Mouse (Mus musculus) hindbrain, embryonic 14.5 days (tissue): Measurements from ENCODE around the gene Gm14399. TPM values are rescaled to one million over a fixed set of nuclear protein-coding genes. Genes with fewer than 3 reads are reported as not detected.
A peak's percentile ranks its signal among the peaks of the same experiment; 100 is the strongest.
"Not testable (repeated sequence)": the region's sequence is repeated elsewhere in the genome, so short reads cannot be mapped to it uniquely, and the experiment has no call there.

Source experiments
- ATAC-seq: fragments of 200-750 bp; cut with Nextera tagmentation; 2 replicates; pipeline ENCODE4 v1.8.0; 2017; ENCODE audit warnings: moderate number of reproducible peaks, mild to moderate bottlenecking, moderate TSS enrichment, moderate library complexity; ENCODE audit not compliant: low FRiP score
- DNase-seq: peaks from one replicate; pipeline ENCODE4 v3.0.0-alpha.2; 2015; ENCODE audit warnings: low spot score
- H3K27ac ChIP-seq: fragments of 300-500 bp; sonication (generic); 2 replicates; pipeline ENCODE4 v1.5.1; 2014; ENCODE audit warnings: mild to moderate bottlenecking, moderate library complexity
- H3K27me3 ChIP-seq: fragments of 300-500 bp; sonication (generic); 2 replicates; pipeline ENCODE4 v1.6.1; 2014; ENCODE audit warnings: mild to moderate bottlenecking, low read length, mixed read lengths; ENCODE audit not compliant: control insufficient read depth, insufficient read depth
- H3K36me3 ChIP-seq: fragments of 300-500 bp; sonication (generic); replicated peaks from 2 replicates; pipeline ENCODE4 v1.6.1; 2014; ENCODE audit not compliant: control insufficient read depth, insufficient read depth
- H3K4me1 ChIP-seq: fragments of 300-500 bp; sonication (generic); replicated peaks from 2 replicates; pipeline ENCODE4 v1.6.1; 2014; ENCODE audit warnings: antibody characterized with exemption, low read length, mixed read lengths; ENCODE audit not compliant: control insufficient read depth, insufficient read depth
- H3K4me2 ChIP-seq: fragments of 300-500 bp; sonication (generic); replicated peaks from 2 replicates; pipeline ENCODE4 v1.6.1; 2014; ENCODE audit warnings: mild to moderate bottlenecking, moderate library complexity
- H3K4me3 ChIP-seq: fragments of 300-500 bp; sonication (generic); replicated peaks from 2 replicates; pipeline ENCODE4 v1.5.1; 2014; ENCODE audit warnings: mild to moderate bottlenecking, low read length
- H3K9ac ChIP-seq: fragments of 300-500 bp; sonication (generic); 2 replicates; pipeline ENCODE4 v1.6.1; 2014
- H3K9me3 ChIP-seq: fragments of 300-500 bp; sonication (generic); 2 replicates; pipeline ENCODE4 v1.6.1; 2016; ENCODE audit warnings: low read length; ENCODE audit not compliant: control insufficient read depth
- WGBS: fragments of 180-500 bp; shearing (Covaris S2); extraction: QIAGEN DNeasy Blood & Tissue Kit; methylation state at CpG from one replicate; pipeline ENCODE4 v1.1.7; 2014; 5-methylcytosine and 5-hydroxymethylcytosine counted together
- polyA plus RNA-seq: library from polyadenylated mRNA; unstranded; fragments of >200 nt; fragmentation: Nextera tagmentation; extraction: Ambion mirVana; gene quantifications from 2 replicates; pipeline ENCODE4 v1.2.1, GENCODE M21; 2014

The Gm14399 gene
- polyA plus RNA-seq, result 6.7 and 8.1 TPM in 2 replicates

DNA sequence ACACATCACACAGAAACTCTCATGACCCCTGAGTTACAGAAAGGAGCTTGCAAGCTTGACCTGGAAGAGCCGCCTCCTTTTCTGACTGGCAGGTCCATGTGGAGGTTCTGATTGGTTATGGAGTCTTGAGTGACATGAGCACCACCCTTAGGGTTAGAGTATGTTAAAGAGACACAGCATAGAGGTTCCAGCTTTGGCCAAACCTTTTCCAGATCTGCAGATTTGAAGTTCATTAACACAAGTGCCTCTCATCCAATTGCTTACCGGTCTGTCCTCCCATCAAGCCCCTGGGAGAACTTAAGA lies at the start of gene Gm14399:
TSS of gene Gm14399 (minus strand) at position 20 of the 303 bp plus-strand sequence.
- 0% methylated on average over 1 of the region's 2 CpGs for WGBS
- not testable (repeated sequence) for DNase-seq, H3K9me3 ChIP-seq, H3K4me1 ChIP-seq, H3K9ac ChIP-seq, H3K27ac ChIP-seq, ATAC-seq, H3K27me3 ChIP-seq, H3K36me3 ChIP-seq
- peak within 1 kb of the TSS; percentile 50 for H3K4me2 ChIP-seq
- H3K4me3 ChIP-seq, result peak within 1 kb of the TSS; percentile 38

DNA sequence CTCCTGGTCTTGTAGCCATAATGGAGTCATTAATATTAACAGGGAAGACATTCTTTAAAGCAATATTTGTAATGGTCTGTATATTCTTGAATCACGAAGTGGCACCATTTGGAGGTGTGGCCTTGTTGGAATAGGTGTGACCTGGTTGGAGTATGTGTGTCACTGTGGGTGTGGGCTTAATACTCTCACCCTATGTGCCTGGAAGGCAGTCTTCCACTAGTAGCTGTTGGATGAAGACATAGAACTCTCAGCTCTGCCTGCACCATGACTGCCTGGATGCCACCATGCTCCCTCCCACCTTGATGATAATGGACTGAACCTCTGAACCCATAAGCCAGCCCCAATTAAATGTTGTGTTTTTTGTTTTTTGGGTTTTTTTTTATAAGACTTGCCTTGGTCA lies 37.2 kb upstream of the Gm14399 start:
- not testable (repeated sequence) for H3K27me3 ChIP-seq, H3K27ac ChIP-seq, ATAC-seq, H3K4me2 ChIP-seq, H3K4me3 ChIP-seq, H3K9me3 ChIP-seq, H3K4me1 ChIP-seq, H3K9ac ChIP-seq, DNase-seq, H3K36me3 ChIP-seq
- 74% methylated on average over 1 of the region's 1 CpGs for WGBS

- WGBS, result 82% methylated on average over 6 of the region's 6 CpGs
- ATAC-seq, result no peak
- H3K4me3 ChIP-seq, result no peak overlapping the region
Observed at GRCm38 (mm10) chr2:175176312-175176711, 34.5 kb upstream of the Gm14399 start.

GRCm38 (mm10) chr2:175175401-175176180 lies 33.8 kb upstream of the Gm14399 start, which contains the start of gene Gm14443:
TSS of gene Gm14443 (minus strand) at chr2:175175871.
- H3K36me3 ChIP-seq, DNase-seq, H3K9me3 ChIP-seq, H3K27me3 ChIP-seq, H3K27ac ChIP-seq, H3K4me2 ChIP-seq, H3K9ac ChIP-seq, H3K4me3 ChIP-seq, H3K4me1 ChIP-seq, ATAC-seq: not testable (repeated sequence)
- 81% methylated on average over 12 of the region's 12 CpGs for WGBS

More at GRCm38 (mm10) chr2:175176312-175176711, 34.5 kb upstream of the Gm14399 start:
- H3K27me3 ChIP-seq, result no peaks in the 10 kb centered on the region
- H3K4me1 ChIP-seq, result no peaks in the 10 kb centered on the region
- H3K9ac ChIP-seq, result no peak overlapping the region
- no peaks in the 10 kb centered on the region for H3K9me3 ChIP-seq
- H3K4me2 ChIP-seq, result no peak overlapping the region
- DNase-seq, result no peak
- H3K36me3 ChIP-seq, result no peaks in the 10 kb centered on the region
- no peak overlapping the region for H3K27ac ChIP-seq

- not testable (repeated sequence) for H3K9ac ChIP-seq, H3K4me1 ChIP-seq, H3K27me3 ChIP-seq, H3K36me3 ChIP-seq, H3K27ac ChIP-seq, H3K4me2 ChIP-seq, DNase-seq, H3K4me3 ChIP-seq, H3K9me3 ChIP-seq, ATAC-seq
- WGBS, result 79% methylated on average over 2 of the region's 2 CpGs
Observed at GRCm38 (mm10) chr2:175174058-175174457, 32.2 kb upstream of the Gm14399 start.

- WGBS, result 87% methylated on average over 3 of the region's 3 CpGs
- not testable (repeated sequence) for H3K27ac ChIP-seq, H3K27me3 ChIP-seq, DNase-seq, H3K9me3 ChIP-seq, H3K36me3 ChIP-seq, H3K4me3 ChIP-seq, H3K4me2 ChIP-seq, H3K4me1 ChIP-seq, H3K9ac ChIP-seq, ATAC-seq
Observed at GRCm38 (mm10) chr2:175172906-175173595, 31.2 kb upstream of the Gm14399 start.

GRCm38 (mm10) chr2:175172123-175172522 lies 30.3 kb upstream of the Gm14399 start:
- ATAC-seq, result no peak
- H3K4me3 ChIP-seq, result no peak overlapping the region
- no peaks in the 10 kb centered on the region for H3K36me3 ChIP-seq
- no peak overlapping the region for H3K4me2 ChIP-seq
- no peak overlapping the region for H3K9ac ChIP-seq
- 84% methylated on average over 3 of the region's 3 CpGs for WGBS
- 0 out of 2 replicates have a peak, but pooled peaks cover 4% of the 10 kb centered on the region for H3K9me3 ChIP-seq
- H3K27ac ChIP-seq, result no peak overlapping the region
- no peak for DNase-seq
- no peaks in the 10 kb centered on the region for H3K4me1 ChIP-seq
- H3K27me3 ChIP-seq, result no peaks in the 10 kb centered on the region

GRCm38 (mm10) chr2:175166870-175167269 lies 25.1 kb upstream of the Gm14399 start:
- H3K36me3 ChIP-seq, H3K4me2 ChIP-seq, H3K27me3 ChIP-seq, H3K27ac ChIP-seq, DNase-seq, ATAC-seq, H3K9ac ChIP-seq, H3K4me3 ChIP-seq, H3K9me3 ChIP-seq, H3K4me1 ChIP-seq: not testable (repeated sequence)
- WGBS, result 81% methylated on average over 2 of the region's 2 CpGs

DNA sequence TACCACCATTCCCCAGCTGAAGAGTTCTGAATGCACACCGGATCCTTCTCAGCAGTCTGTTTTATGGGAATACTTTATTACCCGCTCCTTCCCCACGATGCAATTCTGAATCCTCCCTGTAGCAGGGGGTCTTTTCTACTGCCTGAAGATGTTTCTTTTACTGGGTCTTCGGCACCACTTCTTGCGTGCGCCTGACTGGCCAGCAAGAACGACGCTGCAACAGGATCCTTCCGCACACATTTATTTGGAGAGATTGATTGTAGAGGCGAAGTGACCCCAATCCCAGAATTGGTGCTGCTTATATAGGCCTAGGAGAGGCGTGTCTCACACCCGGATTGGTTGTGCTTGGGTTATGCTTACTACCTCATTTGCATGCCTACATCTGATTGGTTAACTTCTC lies 23.3 kb upstream of the Gm14399 start:
- not testable (repeated sequence) for DNase-seq, H3K27ac ChIP-seq, H3K9me3 ChIP-seq, H3K4me3 ChIP-seq, H3K4me1 ChIP-seq, H3K9ac ChIP-seq, H3K36me3 ChIP-seq, H3K4me2 ChIP-seq, H3K27me3 ChIP-seq, ATAC-seq
- WGBS, result 93% methylated on average over 12 of the region's 12 CpGs
